Mouse (Mus musculus) liver, adult 2 months (tissue): ENCODE measurements around the gene Slc43a3. TPM values are rescaled to one million over a fixed set of nuclear protein-coding genes. Genes with fewer than 3 reads are reported as not detected.

Experiments used
- DNase-seq: peaks from one replicate; pipeline ENCODE4 v3.0.0-alpha.2; 2011; ENCODE audit warnings: low read depth, low spot score; ENCODE audit errors: extremely low read depth
- H3K27ac ChIP-seq: fragments of 200-500 bp; replicated peaks from 2 replicates; pipeline ENCODE4 v1.5.1; 2012; ENCODE audit warnings: low read depth, mild to moderate bottlenecking, control low read depth, inconsistent platforms, low read length; ENCODE audit not compliant: insufficient read depth
- H3K27me3 ChIP-seq: fragments of 200-500 bp; 2 replicates; pipeline ENCODE4 v1.6.1; 2012; ENCODE audit warnings: mild to moderate bottlenecking, moderate library complexity, low read length, inconsistent platforms; ENCODE audit not compliant: control insufficient read depth, insufficient read depth
- H3K36me3 ChIP-seq: fragments of 200-500 bp; 2 replicates; pipeline ENCODE4 v1.6.1; 2012; ENCODE audit warnings: low read length, inconsistent platforms; ENCODE audit not compliant: control insufficient read depth, insufficient read depth
- H3K4me1 ChIP-seq: fragments of 200-500 bp; 2 replicates; pipeline ENCODE4 v1.6.1; 2011; ENCODE audit warnings: low read length; ENCODE audit not compliant: control insufficient read depth, insufficient read depth
- H3K4me3 ChIP-seq: fragments of 200-500 bp; 2 replicates; pipeline ENCODE4 v1.5.1; 2011; ENCODE audit warnings: low read depth, mild to moderate bottlenecking, control low read depth, low read length, moderate library complexity; ENCODE audit not compliant: insufficient read depth
- H3K79me2 ChIP-seq: fragments of 200-500 bp; 2 replicates; pipeline ENCODE4 v1.6.1; 2012; ENCODE audit warnings: inconsistent platforms, mild to moderate bottlenecking, low read length, moderate library complexity; ENCODE audit not compliant: control insufficient read depth, insufficient read depth
- H3K9ac ChIP-seq: fragments of 200-500 bp; 2 replicates; pipeline ENCODE4 v1.6.1; 2012; ENCODE audit warnings: low read depth, mild to moderate bottlenecking, control low read depth, inconsistent platforms, low read length
- CTCF ChIP-seq: fragments of 200-500 bp; IDR thresholded peaks from 2 replicates; pipeline ENCODE4 v1.5.1; 2011; ENCODE audit warnings: low read depth, low read length, control low read depth
- POLR2A ChIP-seq: fragments of 200-500 bp; IDR thresholded peaks from 2 replicates; pipeline ENCODE4 v1.6.1; 2011; ENCODE audit warnings: low read length, control low read depth; ENCODE audit not compliant: insufficient read depth; ENCODE audit errors: extremely low read depth
- WGBS: fragments of 180-500 bp; shearing (Covaris S2); methylation state at CpG from one replicate; pipeline ENCODE4 v1.1.7; 2018; 5-methylcytosine and 5-hydroxymethylcytosine counted together
- polyA plus RNA-seq: library from polyadenylated mRNA; depleted of rRNA; stranded (reverse); fragments of >200 nt; gene quantifications from 2 replicates; pipeline ENCODE4 v1.2.3, GENCODE M21; 2012
- total RNA-seq: library from RNA; depleted of rRNA; stranded (reverse); fragments of >200 nt; gene quantifications from 2 replicates; pipeline ENCODE4 v1.2.3, GENCODE M21; 2014

The Slc43a3 gene
- total and polyA plus RNA-seq, 2 experiments = 25.7 to 30.6 TPM

- Histone ChIP-seq H3K36me3 (peaks cover 2% of the 10 kb centered on the region; the same call in 1 of the 2 replicates), H3K79me2 (no peaks in the 10 kb centered on the region)
- DNase-seq = no peak
Measured at GRCm38 (mm10) chr2:84958588-84959264, 22.3 kb downstream of the Slc43a3 start.

GRCm38 (mm10) chr2:84961300-84961699, 24.9 kb downstream of the Slc43a3 start:
- Histone ChIP-seq H3K9ac (no peak overlapping the region), H3K79me2 (no peaks in the 10 kb centered on the region), H3K4me3 (no peak overlapping the region), H3K27me3 (no peaks in the 10 kb centered on the region), H3K27ac (no peak overlapping the region), H3K4me1 (peaks cover 2% of the 10 kb centered on the region; the same call in 1 of the 2 replicates), H3K36me3 (no peaks in the 10 kb centered on the region)
- peak; percentile 87 for DNase-seq
- TF ChIP-seq POLR2A (no peak), CTCF (peak; percentile 43)
- WGBS = 2% methylated on average over 2 of the region's 2 CpGs

More at GRCm38 (mm10) chr2:84958588-84959264, 22.3 kb downstream of the Slc43a3 start:
- 86% methylated on average over 11 of the region's 11 CpGs for WGBS
- Histone ChIP-seq H3K27me3 (no peaks in the 10 kb centered on the region), H3K4me1 (peaks cover 2% of the 10 kb centered on the region; the same call in 1 of the 2 replicates), H3K4me3 (no peak overlapping the region), H3K27ac (no peak overlapping the region), H3K9ac (no peak overlapping the region)
- TF ChIP-seq POLR2A = no peak
- TF ChIP-seq CTCF = no peak

- 90% methylated on average over 3 of the region's 3 CpGs for WGBS
- no peak for DNase-seq
- TF ChIP-seq POLR2A (no peak), CTCF (no peak)
- H3K27ac ChIP-seq = no peak overlapping the region
- peaks cover 2% of the 10 kb centered on the region; the same call in 1 of the 2 replicates for H3K4me1 ChIP-seq
- no peak overlapping the region for H3K9ac ChIP-seq
- H3K79me2 ChIP-seq = no peaks in the 10 kb centered on the region
- H3K36me3 ChIP-seq = no peaks in the 10 kb centered on the region
- no peaks in the 10 kb centered on the region for H3K27me3 ChIP-seq
- H3K4me3 ChIP-seq = no peak overlapping the region
Measured at GRCm38 (mm10) chr2:84961901-84962300, 25.5 kb downstream of the Slc43a3 start.

GRCm38 (mm10) chr2:84962906-84963507, 26.6 kb downstream of the Slc43a3 start:
- Histone ChIP-seq H3K79me2 (no peaks in the 10 kb centered on the region), H3K27me3 (no peaks in the 10 kb centered on the region), H3K9ac (no peak overlapping the region), H3K27ac (no peak overlapping the region), H3K4me3 (no peak overlapping the region), H3K36me3 (no peaks in the 10 kb centered on the region), H3K4me1 (peaks cover 2% of the 10 kb centered on the region; the same call in 1 of the 2 replicates)
- DNase-seq = no peak
- WGBS = 45% methylated on average over 6 of the region's 6 CpGs
- TF ChIP-seq CTCF = no peak
- TF ChIP-seq POLR2A = no peak

GRCm38 (mm10) chr2:84964111-84964801, 27.9 kb downstream of the Slc43a3 start:
- Histone ChIP-seq H3K79me2 (no peaks in the 10 kb centered on the region), H3K9ac (no peak overlapping the region), H3K27me3 (no peaks in the 10 kb centered on the region), H3K27ac (no peak overlapping the region), H3K4me1 (peaks cover 2% of the 10 kb centered on the region; the same call in 1 of the 2 replicates), H3K36me3 (no peaks in the 10 kb centered on the region), H3K4me3 (no peak overlapping the region)
- DNase-seq = peak; percentile 16
- TF ChIP-seq CTCF (no peak), POLR2A (no peak)
- 63% methylated on average over 7 of the region's 7 CpGs for WGBS
